Mouse (Mus musculus) urinary bladder, postnatal 36 days (tissue): Measurements from ENCODE around the gene Tmem168.

Source experiments
- DNase-seq, 2 experiments: peaks; one replicate each; pipeline ENCODE4 v3.0.0; 2022; ENCODE audit warnings: low spot score in 2 of 2, mixed read lengths in 1 of 2

Gene Tmem168

GRCm38 (mm10) chr6:13607621-13608493, at the start of gene Tmem168:
Gene Tmem168 (minus strand): TSS chr6:13608100.
- DNase-seq = peak; percentile 93 to 94

DNA sequence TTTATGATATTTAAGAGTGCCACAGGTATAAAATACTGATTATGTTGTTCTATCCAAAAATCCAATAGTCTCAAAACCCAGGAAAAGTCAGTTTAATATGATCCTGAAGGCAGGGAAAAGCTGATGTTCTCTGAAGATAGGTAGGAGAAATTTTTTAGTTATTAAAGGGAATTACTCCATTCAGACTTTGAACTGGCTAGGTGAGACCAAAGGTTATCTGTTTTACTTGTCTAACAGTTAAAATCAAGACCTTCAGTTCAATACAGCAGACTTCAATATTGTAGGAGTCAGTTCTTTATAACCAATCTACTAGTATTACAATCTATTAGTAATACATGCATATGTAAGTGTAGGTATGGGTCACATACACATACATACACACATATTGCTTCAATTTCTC, 46.2 kb upstream of the Tmem168 start:
- DNase-seq = no peak

DNA sequence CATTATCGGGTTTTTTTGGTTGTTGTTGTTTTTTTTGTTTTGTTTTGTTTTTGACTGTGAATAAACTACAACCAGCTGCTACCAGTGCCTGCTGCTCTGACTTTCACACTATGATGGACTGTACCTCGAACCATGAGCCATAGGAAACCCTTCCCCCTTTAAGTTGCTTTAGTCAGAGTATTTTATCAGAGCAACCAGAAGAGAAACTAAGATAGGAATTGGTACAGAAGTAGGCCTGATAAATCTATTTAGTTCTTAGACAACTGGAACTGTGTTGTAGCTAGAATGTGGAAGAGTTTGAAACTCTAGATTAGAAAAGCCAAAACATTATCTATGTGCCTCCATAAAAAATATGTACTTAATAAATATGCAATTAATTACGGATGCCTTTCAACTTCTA, 44.4 kb upstream of the Tmem168 start:
- DNase-seq = no peak

GRCm38 (mm10) chr6:13650854-13651253, 43.0 kb upstream of the Tmem168 start:
- no peak for DNase-seq

DNA sequence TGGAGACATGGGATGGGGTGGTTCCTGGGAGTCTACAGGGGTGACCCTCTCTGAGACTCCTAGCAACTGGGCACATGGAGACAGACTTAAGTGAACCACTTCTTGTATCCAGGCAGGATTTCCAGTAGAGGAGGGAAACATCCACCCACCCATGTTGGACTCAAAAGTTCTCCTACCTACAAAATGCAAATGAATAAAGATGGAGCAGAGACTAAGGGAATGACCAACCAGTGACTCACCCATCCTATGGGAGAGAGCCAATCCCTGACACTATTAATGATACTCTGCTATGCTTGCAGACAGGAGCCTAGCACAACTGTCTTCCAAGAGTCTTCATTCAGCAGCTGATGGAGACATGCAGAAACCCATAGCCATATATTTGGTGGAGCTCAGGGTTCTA, 40.4 kb upstream of the Tmem168 start:
- DNase-seq = no peak

DNA sequence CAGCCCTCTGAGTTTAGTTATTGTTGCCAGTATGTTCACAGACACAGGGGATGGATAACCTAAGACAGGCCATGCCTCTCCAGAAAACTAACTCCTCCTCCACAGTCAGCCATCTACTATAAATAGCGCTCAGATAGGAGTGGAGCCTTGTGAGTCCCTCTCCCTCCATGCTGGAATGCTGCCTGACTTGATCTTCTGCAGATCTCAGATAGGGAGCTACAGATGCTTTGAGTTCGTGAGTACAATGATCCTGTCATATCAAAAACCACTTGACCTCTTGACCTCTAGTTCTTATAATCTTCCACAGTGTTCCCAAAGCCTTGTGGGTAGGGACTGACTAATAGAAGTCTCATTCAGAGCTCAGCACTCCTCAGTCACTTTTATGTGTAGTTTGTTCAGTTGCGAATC, 28.7 kb upstream of the Tmem168 start:
- peak; percentile 6 to 30 for DNase-seq

DNA sequence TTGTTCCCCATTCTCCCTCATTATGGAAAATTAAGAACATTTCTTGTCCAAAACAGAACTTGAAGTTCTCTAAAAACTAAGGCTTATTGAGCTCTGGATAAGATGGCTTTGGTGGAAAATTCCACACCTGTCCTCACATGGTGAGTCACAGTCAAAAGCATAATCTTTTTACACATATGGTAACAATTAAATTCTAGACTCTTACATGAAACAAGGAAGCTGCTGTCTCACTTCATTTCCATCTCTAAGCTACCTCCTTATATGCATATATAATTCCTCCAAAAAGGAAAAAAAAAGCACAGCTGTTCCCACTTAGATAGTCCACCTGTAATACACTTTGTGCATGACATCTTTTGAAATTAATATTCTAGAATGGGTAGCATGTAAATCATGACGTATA, 24.7 kb upstream of the Tmem168 start:
- DNase-seq = no peak

DNA sequence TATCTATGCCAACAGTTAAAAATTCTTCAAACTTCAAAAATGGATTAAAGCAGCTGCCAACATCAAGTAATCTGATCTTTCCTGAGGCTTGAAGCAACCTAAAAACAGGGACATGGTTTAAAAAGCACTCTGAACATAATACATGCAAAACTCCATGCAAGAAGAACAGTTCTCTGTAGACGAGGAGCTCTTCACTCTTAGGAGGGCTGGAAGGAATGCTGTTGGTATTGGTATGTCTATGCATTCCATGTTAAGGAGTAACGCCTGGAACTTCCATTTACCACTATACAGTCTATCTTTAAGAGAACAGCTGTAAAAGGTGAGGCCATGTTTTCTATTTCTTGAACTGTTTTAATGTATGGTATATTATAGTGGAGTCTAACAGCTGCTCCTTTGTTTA, 22.7 kb upstream of the Tmem168 start:
- no peak for DNase-seq

GRCm38 (mm10) chr6:13619618-13620017, 11.7 kb upstream of the Tmem168 start:
- no peak for DNase-seq

- no peak for DNase-seq
Measured at GRCm38 (mm10) chr6:13617110-13617509, 9.2 kb upstream of the Tmem168 start.

- DNase-seq = no peak
Measured at GRCm38 (mm10) chr6:13614568-13614967, 6.7 kb upstream of the Tmem168 start.

DNA sequence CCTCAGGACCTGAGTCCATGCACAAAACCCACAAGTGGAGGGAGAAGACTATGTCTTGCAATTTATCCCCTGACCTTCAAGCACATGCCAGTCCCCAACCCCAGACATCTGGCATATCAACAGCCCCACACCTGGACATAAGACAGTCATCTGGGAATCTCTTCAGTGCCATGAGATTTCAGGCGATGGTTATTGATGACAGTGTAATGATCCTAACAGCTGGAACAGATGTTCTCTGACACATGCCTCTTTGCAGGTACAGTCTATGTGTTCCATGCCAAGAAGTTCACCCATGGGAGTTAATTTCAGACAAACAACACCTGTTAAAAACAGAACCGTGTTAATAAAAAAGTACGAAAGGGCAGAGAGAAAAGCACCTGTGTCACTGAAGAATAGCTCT, 5.8 kb upstream of the Tmem168 start:
- DNase-seq = no peak

- DNase-seq = no peak
Measured at GRCm38 (mm10) chr6:13610869-13611268, 3.0 kb upstream of the Tmem168 start.

DNA sequence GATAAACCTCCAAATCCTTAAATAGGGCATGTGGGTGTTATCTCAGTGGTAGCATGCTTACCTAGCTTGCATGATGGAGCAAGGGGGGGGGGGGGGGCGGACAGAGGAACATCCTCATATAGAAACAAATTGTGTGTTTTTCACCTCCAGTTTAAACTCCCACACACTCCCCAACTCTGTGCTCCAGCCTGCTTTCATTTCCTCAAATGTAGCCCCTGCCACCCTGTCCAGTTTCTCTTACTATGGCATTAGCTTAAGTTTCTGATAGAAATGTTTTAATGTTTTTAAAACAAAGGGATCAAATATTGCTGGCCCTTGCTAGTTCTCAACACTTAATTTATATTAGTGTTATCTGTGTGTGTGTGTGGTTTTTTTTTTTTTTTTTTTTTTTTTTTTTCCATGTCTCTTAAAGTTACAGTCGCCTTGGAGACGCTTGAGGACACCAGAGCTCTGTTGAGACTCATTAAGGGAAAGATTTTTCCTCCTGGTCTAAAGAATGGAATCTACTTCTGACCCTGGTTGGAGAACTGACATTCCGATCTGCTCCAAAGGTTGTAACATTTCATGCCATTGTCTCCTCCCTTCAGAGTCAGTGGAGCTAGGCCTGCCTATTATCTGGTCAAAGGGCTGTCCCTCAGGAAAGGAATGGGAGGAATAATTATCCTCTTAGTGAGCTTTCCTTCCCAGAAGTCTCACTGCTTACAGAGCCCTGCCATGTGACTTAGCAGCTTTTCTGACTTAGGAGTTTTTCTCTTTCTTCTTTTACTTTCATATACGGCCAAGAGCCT, 1.6 kb upstream of the Tmem168 start:
- no peak for DNase-seq

DNA sequence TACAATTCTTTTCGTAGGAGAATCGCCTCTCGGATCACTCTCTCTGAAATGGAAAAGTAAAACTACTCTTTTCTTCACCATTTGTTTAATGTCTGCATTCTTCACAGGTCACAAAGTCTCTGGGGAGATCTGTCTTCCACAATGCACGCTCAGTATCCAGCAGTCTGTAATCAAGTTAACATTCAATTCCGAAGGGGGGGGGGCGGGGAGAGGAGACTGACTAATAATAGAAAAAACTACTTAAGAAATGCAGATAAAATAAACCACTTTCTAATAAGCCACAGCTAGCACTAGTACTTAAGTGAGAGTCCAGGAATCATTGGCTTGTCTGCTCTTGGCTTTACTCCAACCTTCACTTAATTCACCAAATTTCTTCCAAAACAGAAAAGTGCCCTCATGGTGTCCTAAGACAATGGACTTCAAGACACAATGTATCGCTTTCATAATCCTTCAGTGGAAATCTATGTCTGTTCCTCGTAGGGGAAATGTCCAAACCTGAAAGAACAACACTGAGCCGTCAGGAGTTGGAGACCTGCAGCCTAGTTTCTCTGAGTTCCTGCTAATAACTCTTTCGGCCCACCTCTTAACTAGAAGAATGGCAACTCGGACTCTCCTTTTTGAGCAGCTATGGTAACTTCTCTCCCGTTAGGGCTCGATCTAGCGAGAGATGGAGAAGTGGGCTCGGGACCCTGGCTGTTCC, 829 bp downstream of the Tmem168 start:
- DNase-seq = peak in 1 of 2 experiments; percentile 33

DNA sequence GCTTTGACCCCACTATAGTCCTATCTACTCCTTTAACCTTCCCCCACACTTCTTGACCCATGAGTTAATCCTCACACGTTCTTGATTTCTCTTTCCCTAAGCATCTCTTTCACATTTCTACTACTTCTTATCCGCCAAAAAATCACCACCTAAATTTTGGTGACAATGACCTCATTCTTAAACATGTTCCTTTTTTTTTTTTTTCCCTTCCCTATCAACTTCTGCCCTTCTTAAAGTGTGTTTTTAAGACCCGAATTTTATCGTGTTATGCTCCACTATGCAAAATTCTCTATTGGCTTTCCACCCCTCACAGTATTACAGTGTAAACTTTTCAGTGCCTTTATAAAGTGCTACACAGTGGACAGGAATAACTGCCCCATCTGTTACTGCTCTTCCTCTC, 1.5 kb downstream of the Tmem168 start:
- no peak for DNase-seq

DNA sequence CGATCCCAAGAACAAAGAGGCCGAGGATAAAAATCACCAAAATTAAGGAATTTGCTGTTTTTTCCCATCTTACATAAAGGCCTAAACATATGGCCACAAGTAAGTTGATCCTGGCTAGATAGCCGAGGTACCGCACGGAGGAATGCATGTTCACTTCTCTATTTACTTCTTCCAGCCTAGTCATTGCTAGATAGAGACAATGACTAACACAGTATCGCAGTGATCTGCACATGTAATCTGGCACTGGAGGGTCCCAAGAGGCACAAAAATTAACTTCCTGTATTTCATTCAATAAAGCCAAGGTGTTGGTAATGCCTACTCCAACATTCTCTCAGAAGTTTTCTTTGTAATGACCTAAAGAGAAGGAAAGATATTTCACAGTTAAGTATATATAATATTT, 4.8 kb downstream of the Tmem168 start:
- DNase-seq = no peak

- DNase-seq = peak in 1 of 2 experiments; percentile 19
Measured at GRCm38 (mm10) chr6:13601587-13601986, 6.3 kb downstream of the Tmem168 start.

DNA sequence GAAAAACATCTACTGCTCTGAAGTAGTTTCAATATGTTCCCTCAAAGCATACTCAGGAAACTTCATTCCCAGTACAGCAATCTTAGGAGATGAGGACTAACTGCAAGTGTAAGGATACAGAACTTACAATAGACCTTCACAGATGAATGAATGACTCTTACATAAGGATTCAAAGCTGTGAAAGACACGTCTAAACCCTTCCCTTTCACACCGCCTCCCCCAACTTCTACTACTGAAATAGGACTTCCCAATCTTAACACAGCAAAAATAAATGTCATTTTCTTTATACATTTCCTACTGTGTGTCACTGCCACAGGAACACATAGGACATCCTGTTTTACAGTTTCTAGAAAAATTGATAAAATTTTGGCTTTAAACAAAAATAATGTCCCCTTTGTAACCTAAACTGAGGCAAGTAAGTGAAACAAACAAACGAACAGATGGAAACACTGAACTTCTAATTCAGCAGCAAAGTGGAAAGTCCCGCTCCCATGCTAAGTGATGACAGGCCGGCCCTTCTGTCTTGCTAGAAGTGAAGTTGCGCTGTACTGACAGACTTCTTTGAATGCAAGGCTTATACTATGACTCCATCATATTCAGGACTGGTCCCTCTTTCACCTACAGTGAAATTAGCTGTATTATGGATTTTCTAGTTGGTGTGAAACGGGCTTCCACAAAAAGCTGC, 9.5 kb downstream of the Tmem168 start:
- DNase-seq = no peak

DNA sequence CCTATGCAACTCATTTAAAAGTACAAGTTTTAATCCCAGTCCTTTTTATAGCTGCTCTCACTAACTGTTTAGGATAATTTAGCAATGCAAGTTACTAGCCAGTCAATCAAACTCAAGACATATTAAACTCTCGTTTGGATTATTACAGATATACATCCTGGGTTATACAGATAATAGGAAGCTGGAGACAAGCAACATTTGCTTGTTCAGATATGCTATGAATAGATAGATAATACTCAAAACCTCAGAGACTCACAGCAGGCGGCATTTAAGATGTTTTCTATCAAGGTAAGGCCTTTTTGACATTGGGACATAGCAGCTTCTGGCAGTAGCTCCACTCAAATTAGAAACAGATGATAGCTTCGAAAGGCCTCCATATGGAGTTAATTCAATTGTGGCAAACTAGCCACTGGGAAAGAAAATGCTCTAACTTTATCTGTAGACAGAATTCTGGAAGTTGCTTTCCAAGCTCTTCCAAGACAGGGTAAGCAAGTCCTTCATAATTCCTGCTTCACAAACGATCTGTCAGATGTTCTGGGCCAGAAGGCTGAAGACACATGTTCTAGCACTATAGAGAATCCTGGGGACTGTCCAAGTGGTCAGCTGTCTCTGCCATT, 15.1 kb downstream of the Tmem168 start:
- DNase-seq = no peak

DNA sequence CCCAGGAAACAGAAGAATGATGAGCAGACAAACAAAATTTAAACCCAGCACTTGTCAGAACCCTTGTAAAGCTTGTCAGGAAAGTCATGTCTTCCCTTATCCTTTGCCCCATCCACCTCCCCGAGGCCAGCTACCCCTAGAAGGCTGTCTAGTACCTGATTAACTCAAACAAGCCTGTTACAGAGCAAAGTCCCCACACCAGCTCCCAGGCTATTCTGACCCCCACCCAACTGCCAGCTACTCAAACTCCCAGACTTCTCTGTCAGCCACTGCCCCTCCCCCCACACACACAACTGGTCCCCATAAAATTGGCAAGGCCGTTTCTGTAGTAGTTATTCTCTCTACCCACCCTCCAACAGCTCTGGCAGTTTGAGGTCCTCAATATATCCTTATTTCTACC, 21.3 kb downstream of the Tmem168 start:
- no peak for DNase-seq
